Mouse (Mus musculus) MEL (cell line): ENCODE results near the gene Slc26a10. TPM values are rescaled to one million over a fixed set of nuclear protein-coding genes. Genes with fewer than 3 reads are reported as not detected.

ENCODE experiments used
- DNase-seq: peaks from one replicate; pipeline ENCODE4 v3.0.0; 2011; ENCODE audit warnings: low read depth, low spot score
- H3K27ac ChIP-seq: 2 replicates; pipeline ENCODE4 v1.5.1; 2012; ENCODE audit warnings: low read depth, mild to moderate bottlenecking, control low read depth, low read length, moderate library complexity; ENCODE audit not compliant: control insufficient read depth
- H3K27me3 ChIP-seq, 2 experiments: fragments of 150-350 bp in 1 of 2; sonication (generic) in 1 of 2; 2 replicates each; pipeline ENCODE4 v1.6.1; 2012; ENCODE audit warnings: low read length in 2 of 2, mild to moderate bottlenecking in 2 of 2, improper control_type of control experiment in 1 of 2, moderate library complexity in 1 of 2; ENCODE audit not compliant: insufficient read depth in 2 of 2, control insufficient read depth in 1 of 2
- H3K36me3 ChIP-seq, 2 experiments: 2 replicates each; pipeline ENCODE4 v1.6.1; 2012 to 2014; ENCODE audit warnings: low read length in 2 of 2, improper control_type of control experiment in 1 of 2, inconsistent platforms in 1 of 2, mild to moderate bottlenecking in 1 of 2; ENCODE audit not compliant: insufficient read depth in 2 of 2, control insufficient read depth in 1 of 2
- H3K4me1 ChIP-seq, 2 experiments: fragments of 150-350 bp in 1 of 2; sonication (generic) in 1 of 2; 2 replicates each; pipeline ENCODE4 v1.6.1; 2012; ENCODE audit warnings: low read length in 2 of 2, improper control_type of control experiment in 1 of 2, mild to moderate bottlenecking in 1 of 2; ENCODE audit not compliant: insufficient read depth in 2 of 2, control insufficient read depth in 1 of 2
- H3K4me3 ChIP-seq, 2 experiments: fragments of 150-350 bp in 1 of 2; sonication (generic) in 1 of 2; 2 replicates each; pipeline ENCODE4 v1.5.1; 2012; ENCODE audit warnings: low read depth in 2 of 2, low read length in 2 of 2, mild to moderate bottlenecking in 2 of 2, moderate library complexity in 2 of 2, control low read depth in 1 of 2, improper control_type of control experiment in 1 of 2; ENCODE audit not compliant: control insufficient read depth in 1 of 2, insufficient read depth in 1 of 2
- H3K79me2 ChIP-seq: 2 replicates; pipeline ENCODE4 v1.6.1; 2012; ENCODE audit warnings: mild to moderate bottlenecking, low read length, moderate library complexity; ENCODE audit not compliant: control insufficient read depth, poor library complexity, insufficient read depth
- H3K9ac ChIP-seq: 2 replicates; pipeline ENCODE4 v1.6.1; 2012; ENCODE audit warnings: low read depth, mild to moderate bottlenecking, control low read depth, low read length, moderate library complexity; ENCODE audit not compliant: control insufficient read depth, poor library complexity, severe bottlenecking
- H3K9me3 ChIP-seq: fragments of 150-350 bp; sonication (generic); replicated peaks from 2 replicates; pipeline ENCODE4 v1.6.1; 2012; ENCODE audit warnings: mild to moderate bottlenecking, low read length, improper control_type of control experiment, moderate library complexity; ENCODE audit not compliant: insufficient read depth
- BHLHE40 ChIP-seq: IDR thresholded peaks from 2 replicates; pipeline ENCODE4 v1.6.1; 2012; ENCODE audit warnings: low read depth, mild to moderate bottlenecking, inconsistent platforms, low read length, improper control_type of control experiment, borderline replicate concordance
- CHD2 ChIP-seq: IDR thresholded peaks from 2 replicates; pipeline ENCODE4 v1.6.1; 2011; ENCODE audit warnings: low read length, improper control_type of control experiment
- CTCF ChIP-seq, 3 experiments: IDR thresholded peaks in 2 of 3; conservative IDR thresholded peaks in 1 of 3; 2 replicates each; pipeline ENCODE4 v1.5.1; 2011 to 2012; ENCODE audit warnings: low read length in 3 of 3, low read depth in 2 of 3, mild to moderate bottlenecking in 2 of 3, improper control_type of control experiment in 1 of 3, inconsistent platforms in 1 of 3, mixed read lengths in 1 of 3, moderate library complexity in 1 of 3; ENCODE audit not compliant: control insufficient read depth in 1 of 3, insufficient read depth in 1 of 3, poor library complexity in 1 of 3, severe bottlenecking in 1 of 3
- E2F4 ChIP-seq: IDR thresholded peaks from 2 replicates; pipeline ENCODE4 v1.6.1; 2011; ENCODE audit warnings: low read depth, low read length, improper control_type of control experiment, borderline replicate concordance
- ETS1 ChIP-seq: IDR thresholded peaks from 2 replicates; pipeline ENCODE4 v1.6.1; 2012; ENCODE audit warnings: low read depth, mild to moderate bottlenecking, inconsistent platforms, low read length, improper control_type of control experiment, moderate library complexity
- GABPA ChIP-seq: IDR thresholded peaks from 2 replicates; pipeline ENCODE4 v1.6.1; 2012; ENCODE audit warnings: low read depth, mild to moderate bottlenecking, inconsistent platforms, low read length, improper control_type of control experiment, moderate library complexity
- GATA1 ChIP-seq: IDR thresholded peaks from 2 replicates; pipeline ENCODE4 v1.6.1; 2011; ENCODE audit warnings: low read depth, low read length, improper control_type of control experiment
- HCFC1 ChIP-seq: IDR thresholded peaks from 2 replicates; pipeline ENCODE4 v1.6.1; 2012; ENCODE audit warnings: low read depth, mild to moderate bottlenecking, inconsistent platforms, low read length, improper control_type of control experiment, moderate library complexity
- KAT2A ChIP-seq: conservative IDR thresholded peaks from 2 replicates; pipeline ENCODE4 v1.6.1; 2012; ENCODE audit warnings: low read depth, low read length, improper control_type of control experiment, inconsistent platforms
- MAFK ChIP-seq: IDR thresholded peaks from 2 replicates; pipeline ENCODE4 v1.6.1; 2011; ENCODE audit warnings: low read depth, mild to moderate bottlenecking, low read length, improper control_type of control experiment, borderline replicate concordance
- MAX ChIP-seq: IDR thresholded peaks from 2 replicates; pipeline ENCODE4 v1.6.1; 2011; ENCODE audit warnings: low read length, improper control_type of control experiment
- MAZ ChIP-seq: IDR thresholded peaks from 2 replicates; pipeline ENCODE4 v1.6.1; 2012; ENCODE audit warnings: low read depth, mild to moderate bottlenecking, inconsistent platforms, low read length, improper control_type of control experiment
- MYC ChIP-seq: IDR thresholded peaks from 2 replicates; pipeline ENCODE4 v1.6.1; 2011; ENCODE audit warnings: low read depth, mild to moderate bottlenecking, low read length, improper control_type of control experiment, moderate library complexity
- NELFE ChIP-seq: IDR thresholded peaks from 2 replicates; pipeline ENCODE4 v1.6.1; 2011; ENCODE audit warnings: low read depth, low read length, improper control_type of control experiment
- NRF1 ChIP-seq: IDR thresholded peaks from 2 replicates; pipeline ENCODE4 v1.6.1; 2014; ENCODE audit warnings: low read depth, mild to moderate bottlenecking, inconsistent platforms, low read length, improper control_type of control experiment, moderate library complexity; ENCODE audit not compliant: poor library complexity, insufficient read depth, severe bottlenecking
- POLR2A ChIP-seq, 2 experiments: IDR thresholded peaks; 2 replicates each; pipeline ENCODE4 v1.6.1; 2011 to 2012; ENCODE audit warnings: low read length in 2 of 2, mild to moderate bottlenecking in 2 of 2, control low read depth in 1 of 2, improper control_type of control experiment in 1 of 2, low read depth in 1 of 2, moderate library complexity in 1 of 2; ENCODE audit not compliant: control insufficient read depth in 1 of 2, insufficient read depth in 1 of 2, poor library complexity in 1 of 2
- POLR2AphosphoS2 ChIP-seq: IDR thresholded peaks from 2 replicates; pipeline ENCODE4 v1.6.1; 2011; ENCODE audit warnings: low read length, improper control_type of control experiment
- RAD21 ChIP-seq: IDR thresholded peaks from 2 replicates; pipeline ENCODE4 v1.6.1; 2011; ENCODE audit warnings: mild to moderate bottlenecking, low read depth, low read length, improper control_type of control experiment
- SIN3A ChIP-seq: IDR thresholded peaks from 2 replicates; pipeline ENCODE4 v1.6.1; 2012; ENCODE audit warnings: low read length, improper control_type of control experiment, inconsistent platforms
- SMC3 ChIP-seq: IDR thresholded peaks from 2 replicates; pipeline ENCODE4 v1.6.1; 2011; ENCODE audit warnings: low read depth, low read length, improper control_type of control experiment
- TBP ChIP-seq: IDR thresholded peaks from 2 replicates; pipeline ENCODE4 v1.8.0; 2011; ENCODE audit warnings: low read depth, low read length, improper control_type of control experiment
- USF1 ChIP-seq: IDR thresholded peaks from 2 replicates; pipeline ENCODE4 v1.6.1; 2014; ENCODE audit warnings: low read depth, mild to moderate bottlenecking, inconsistent platforms, low read length, improper control_type of control experiment, moderate library complexity
- ZC3H11A ChIP-seq: IDR thresholded peaks from 2 replicates; pipeline ENCODE4 v1.6.1; 2012; ENCODE audit warnings: low read depth, mild to moderate bottlenecking, inconsistent platforms, low read length, improper control_type of control experiment
- polyA plus RNA-seq, 2 experiments: library from polyadenylated mRNA; stranded (reverse) in 1 of 2; unstranded in 1 of 2; fragments of >175 nt in 1 of 2; fragments of >200 nt in 1 of 2; gene quantifications; 2 replicates each; pipeline versions ENCODE4 v1.2.1 to v1.2.4; 2012; ENCODE audit warnings: low replicate concordance in 2 of 2, low read depth in 1 of 2; ENCODE audit not compliant: insufficient read length in 2 of 2, insufficient read depth in 1 of 2, missing spikeins in 1 of 2
- total RNA-seq: library from RNA; depleted of rRNA; stranded (reverse); fragments of 300-350 nt; gene quantifications from 2 replicates; pipeline ENCODE4 v1.2.3, GENCODE M21; 2012

Slc26a10 gene
- total and polyA plus RNA-seq, 3 experiments = 1.1 to 1.3 TPM; not detected in 1

DNA sequence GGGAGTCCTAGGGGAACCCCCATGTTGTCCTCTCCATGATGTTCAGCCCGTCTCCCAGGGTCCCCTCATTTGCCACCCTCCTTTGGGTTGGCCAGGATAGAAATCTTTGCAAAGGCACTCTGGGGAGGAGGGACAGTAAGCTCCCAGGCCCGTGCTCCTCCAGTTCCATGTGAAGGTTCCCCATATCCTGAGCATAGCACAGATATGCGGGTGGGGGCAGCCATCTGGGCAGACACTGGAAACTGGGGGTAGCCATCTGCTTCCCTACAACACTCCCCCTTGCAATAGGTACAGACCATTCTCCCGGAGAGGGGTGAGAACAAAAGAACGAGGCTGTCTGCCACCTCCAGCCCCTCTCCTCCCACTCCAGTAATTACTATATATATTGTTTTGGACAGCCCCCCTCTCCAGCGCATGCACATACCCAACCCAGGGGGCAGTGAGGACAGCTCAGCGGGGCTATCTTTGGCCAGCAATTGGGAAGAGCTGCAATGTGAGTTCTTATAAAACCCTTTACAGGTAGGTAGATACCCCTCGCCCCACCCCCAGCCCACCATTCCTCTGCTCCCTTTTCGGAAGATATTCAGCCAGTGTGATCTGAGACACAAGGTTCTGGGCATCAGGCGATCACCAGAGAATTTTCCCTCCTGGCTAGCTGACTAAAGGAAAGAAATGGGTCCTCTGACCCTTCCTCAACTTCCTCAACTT, 7.1 kb upstream of the Slc26a10 start:
- DNase-seq = no peak
- peaks cover 0 to 20% of the 10 kb centered on the region in 2 experiments; a peak in 2 of 4 replicates for H3K36me3 ChIP-seq
- H3K4me1 ChIP-seq = peaks cover 2 to 27% of the 10 kb centered on the region in 2 experiments; a peak in 3 of 4 replicates
- H3K9ac ChIP-seq = peak overlapping the region; percentile 88
- H3K27me3 ChIP-seq = no peaks in the 10 kb centered on the region
- peaks cover 7% of the 10 kb centered on the region; the same call in 1 of the 2 replicates for H3K79me2 ChIP-seq
- peak overlapping the region; percentile 35 to 96; a peak in 2 of 4 replicates for H3K4me3 ChIP-seq
- no peak overlapping the region for H3K27ac ChIP-seq
- TF ChIP-seq CHD2 (no peak), MAZ (0 out of 2 replicates have a peak, but pooled peaks have one; percentile 26)
- no peaks in the 10 kb centered on the region for H3K9me3 ChIP-seq

DNA sequence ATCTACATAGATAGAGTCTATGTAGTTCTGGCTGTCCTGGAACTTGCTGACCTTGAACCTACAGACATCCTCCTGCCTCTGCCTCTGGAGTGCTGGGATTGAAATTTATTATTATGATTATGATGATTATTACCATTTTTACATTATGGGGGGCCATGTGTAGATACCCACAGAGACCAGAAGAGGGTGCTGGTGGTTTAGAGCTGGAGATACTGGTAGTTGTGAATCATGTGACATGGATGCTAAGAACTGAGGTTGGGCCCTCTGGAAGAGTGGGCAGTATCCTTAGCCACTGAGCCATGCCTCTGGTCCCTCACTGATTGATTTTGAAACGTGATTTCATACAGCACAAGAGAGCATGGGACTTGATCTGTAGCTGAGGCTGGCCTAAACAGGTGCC, 6.0 kb upstream of the Slc26a10 start:
- TF ChIP-seq USF1 = peak; percentile 89
- TF ChIP-seq MYC = peak; percentile 53; the same call in 1 of the 2 replicates
- TF ChIP-seq CTCF (IDR thresholded peaks at IDR 0.05 in 2 of 3, conservative IDR thresholded peaks at IDR 0.05 in 1 of 3; ENCODE audit: control insufficient read depth in 1 of 3, insufficient read depth in 1 of 3, low read depth in 2 of 3, low read length in 3 of 3, poor library complexity in 1 of 3, severe bottlenecking in 1 of 3) = peak; percentile 39 to 83 (median 62); a peak in 5 of 6 replicates
- no peak for TF ChIP-seq SIN3A
- TF ChIP-seq GATA1 = no peak
- TF ChIP-seq ZC3H11A = peak; percentile 83
- peak; percentile 80 for TF ChIP-seq SMC3
- TF ChIP-seq RAD21 = peak; percentile 85
- H3K27me3 ChIP-seq = no peaks in the 10 kb centered on the region

DNA sequence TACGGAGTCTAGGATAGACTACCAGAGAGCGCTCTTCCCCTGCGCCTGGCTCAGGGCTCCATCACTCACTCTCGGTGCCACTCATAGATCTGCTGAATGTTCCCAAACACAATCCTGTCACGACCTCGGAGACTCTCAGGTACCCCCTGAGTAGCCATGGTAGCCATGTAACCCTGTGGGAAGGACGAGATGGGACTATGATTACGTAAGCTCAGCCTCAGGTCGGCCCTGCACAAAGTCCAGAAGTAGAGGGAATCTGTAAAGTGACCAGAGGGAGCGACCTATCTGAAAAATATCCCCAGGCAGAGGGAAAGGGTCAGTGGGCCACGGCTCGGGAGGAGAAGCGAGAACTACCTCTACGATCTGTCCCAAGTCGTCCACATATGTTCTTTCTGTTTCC, 5.1 kb upstream of the Slc26a10 start:
- Histone ChIP-seq H3K9ac (no peak overlapping the region), H3K79me2 (peaks cover 7% of the 10 kb centered on the region; the same call in 1 of the 2 replicates), H3K27ac (no peak overlapping the region), H3K4me1 (peaks cover 0 to 18% of the 10 kb centered on the region in 2 experiments; a peak in 3 of 4 replicates), H3K27me3 (no peaks in the 10 kb centered on the region)
- TF ChIP-seq NELFE = no peak
- no peak for TF ChIP-seq SIN3A
- TF ChIP-seq BHLHE40 = no peak
- no peak for TF ChIP-seq MAFK
- TF ChIP-seq NRF1 = no peak
- no peak for TF ChIP-seq ETS1
- no peak for TF ChIP-seq MYC
- no peak for TF ChIP-seq ZC3H11A
- no peak for TF ChIP-seq POLR2AphosphoS2
- no peak for TF ChIP-seq TBP
- no peak for TF ChIP-seq MAX
- TF ChIP-seq POLR2A (IDR thresholded peaks at IDR 0.05; ENCODE audit: control insufficient read depth in 1 of 2, insufficient read depth in 1 of 2, low read depth in 1 of 2, low read length in 2 of 2, poor library complexity in 1 of 2) = no peak
- TF ChIP-seq GABPA = no peak
- no peak for TF ChIP-seq KAT2A
- TF ChIP-seq RAD21 = no peak
- no peak for TF ChIP-seq HCFC1
- no peak for TF ChIP-seq E2F4
- TF ChIP-seq, all 39 proteins: peak for 0
- Histone ChIP-seq H3K36me3 (peaks cover 0 to 9% of the 10 kb centered on the region in 2 experiments; a peak in 2 of 4 replicates), H3K9me3 (no peaks in the 10 kb centered on the region), H3K4me3 (no peak overlapping the region)
- DNase-seq = no peak

More for the DNA sequence above, 6.0 kb upstream of the Slc26a10 start:
- H3K27ac ChIP-seq = no peak overlapping the region
- peaks cover 0 to 14% of the 10 kb centered on the region in 2 experiments; a peak in 2 of 4 replicates for H3K36me3 ChIP-seq
- no peak overlapping the region for H3K4me3 ChIP-seq
- peaks cover 7% of the 10 kb centered on the region; the same call in 1 of the 2 replicates for H3K79me2 ChIP-seq
- DNase-seq = peak; percentile 69
- H3K4me1 ChIP-seq = peaks cover 2 to 20% of the 10 kb centered on the region in 2 experiments; a peak in 3 of 4 replicates
- no peak overlapping the region for H3K9ac ChIP-seq
- no peaks in the 10 kb centered on the region for H3K9me3 ChIP-seq
